Mouse (Mus musculus) limb, embryonic 14.5 days (tissue): ENCODE data around the gene Ubr3. TPM values are rescaled to one million over a fixed set of nuclear protein-coding genes. Genes with fewer than 3 reads are reported as not detected.

Source experiments
- ATAC-seq: fragments of 200-750 bp; cut with Nextera tagmentation; 2 replicates; pipeline ENCODE4 v1.8.0; 2017; ENCODE audit warnings: low read depth, moderate number of reproducible peaks, moderate TSS enrichment; ENCODE audit not compliant: low FRiP score
- DNase-seq: peaks from one replicate; pipeline ENCODE4 v3.0.0-alpha.2; 2015; ENCODE audit warnings: low spot score
- H3K27ac ChIP-seq: fragments of 300-500 bp; sonication (generic); replicated peaks from 2 replicates; pipeline ENCODE4 v1.5.1; 2014; ENCODE audit warnings: low read depth, mild to moderate bottlenecking, low read length, moderate library complexity, mixed read lengths
- H3K27me3 ChIP-seq: fragments of 300-500 bp; sonication (generic); 2 replicates; pipeline ENCODE4 v1.6.1; 2014; ENCODE audit warnings: low read length, mixed read lengths; ENCODE audit not compliant: control insufficient read depth, insufficient read depth
- H3K36me3 ChIP-seq: fragments of 300-500 bp; sonication (generic); 2 replicates; pipeline ENCODE4 v1.6.1; 2014; ENCODE audit warnings: mild to moderate bottlenecking, low read length, moderate library complexity, mixed read lengths; ENCODE audit not compliant: control insufficient read depth, insufficient read depth
- H3K4me1 ChIP-seq: fragments of 300-500 bp; sonication (generic); 2 replicates; pipeline ENCODE4 v1.6.1; 2014; ENCODE audit warnings: antibody characterized with exemption, low read length, mixed read lengths; ENCODE audit not compliant: control insufficient read depth, insufficient read depth
- H3K4me2 ChIP-seq: fragments of 300-500 bp; sonication (generic); replicated peaks from 2 replicates; pipeline ENCODE4 v1.6.1; 2014; ENCODE audit warnings: low read depth, mild to moderate bottlenecking, low read length, moderate library complexity; ENCODE audit not compliant: severe bottlenecking
- H3K4me3 ChIP-seq: fragments of 300-500 bp; sonication (generic); replicated peaks from 2 replicates; pipeline ENCODE4 v1.5.1; 2014; ENCODE audit warnings: low read length
- H3K9ac ChIP-seq: fragments of 300-500 bp; sonication (generic); 2 replicates; pipeline ENCODE4 v1.6.1; 2014; ENCODE audit warnings: mild to moderate bottlenecking, low read depth, low read length, moderate library complexity; ENCODE audit not compliant: severe bottlenecking
- H3K9me3 ChIP-seq: fragments of 300-500 bp; sonication (generic); 2 replicates; pipeline ENCODE4 v1.6.1; 2016; ENCODE audit warnings: low read length; ENCODE audit not compliant: control insufficient read depth
- POLR2A ChIP-seq: fragments of 200-500 bp; IDR thresholded peaks from 2 replicates; pipeline ENCODE4 v1.8.0; 2012; ENCODE audit warnings: inconsistent platforms, mild to moderate bottlenecking, moderate library complexity, borderline replicate concordance; ENCODE audit not compliant: insufficient read depth, insufficient read length; ENCODE audit errors: extremely low read depth
- WGBS: fragments of 180-500 bp; shearing (Covaris S2); extraction: QIAGEN DNeasy Blood & Tissue Kit; methylation state at CpG from one replicate; pipeline ENCODE4 v1.1.7; 2014; 5-methylcytosine and 5-hydroxymethylcytosine counted together
- polyA plus RNA-seq, 2 experiments: library from polyadenylated mRNA; depleted of rRNA in 1 of 2; stranded (reverse) in 1 of 2; unstranded in 1 of 2; fragments of >200 nt; fragmentation: Nextera tagmentation in 1 of 2; extraction: Ambion mirVana in 1 of 2; gene quantifications; 2 replicates each; pipeline versions ENCODE4 v1.2.1 to v1.2.3; 2012 to 2014

The Ubr3 gene
- polyA plus RNA-seq, 2 experiments, result 21.3 to 35.0 TPM

DNA sequence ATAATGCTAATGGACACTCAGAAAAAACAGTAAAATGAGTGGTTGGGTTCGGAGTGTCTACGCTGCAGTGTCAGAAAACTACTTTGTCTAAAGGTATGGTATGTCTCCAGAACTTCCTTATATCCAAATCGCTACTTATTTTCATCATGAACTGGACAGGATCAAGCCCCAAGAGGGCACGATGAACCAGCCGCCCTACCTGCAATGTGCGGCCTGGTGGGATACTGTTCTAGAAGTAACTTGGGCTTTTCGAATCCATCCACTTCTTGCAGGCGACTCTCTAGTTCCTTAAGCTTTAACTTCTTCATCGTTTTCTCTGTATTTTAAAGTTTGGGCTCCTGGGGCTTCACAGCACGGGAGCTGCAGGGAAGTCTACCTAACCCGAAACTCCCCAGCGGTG lies 12.0 kb upstream of the Ubr3 start:
- no peak for TF ChIP-seq POLR2A
- Histone ChIP-seq H3K27me3 (no peaks in the 10 kb centered on the region), H3K9ac (peak overlapping the region; percentile 73), H3K4me3 (peak overlapping the region; percentile 49), H3K4me2 (peak overlapping the region; percentile 70), H3K4me1 (peaks cover 4% of the 10 kb centered on the region), H3K9me3 (no peaks in the 10 kb centered on the region), H3K36me3 (0 out of 2 replicates have a peak, but pooled peaks cover 3% of the 10 kb centered on the region), H3K27ac (peak overlapping the region; percentile 56)
- no peak for DNase-seq
- peak; percentile 4; the same call in 1 of the 2 replicates for ATAC-seq
- 10% methylated on average over 12 of the region's 12 CpGs for WGBS

DNA sequence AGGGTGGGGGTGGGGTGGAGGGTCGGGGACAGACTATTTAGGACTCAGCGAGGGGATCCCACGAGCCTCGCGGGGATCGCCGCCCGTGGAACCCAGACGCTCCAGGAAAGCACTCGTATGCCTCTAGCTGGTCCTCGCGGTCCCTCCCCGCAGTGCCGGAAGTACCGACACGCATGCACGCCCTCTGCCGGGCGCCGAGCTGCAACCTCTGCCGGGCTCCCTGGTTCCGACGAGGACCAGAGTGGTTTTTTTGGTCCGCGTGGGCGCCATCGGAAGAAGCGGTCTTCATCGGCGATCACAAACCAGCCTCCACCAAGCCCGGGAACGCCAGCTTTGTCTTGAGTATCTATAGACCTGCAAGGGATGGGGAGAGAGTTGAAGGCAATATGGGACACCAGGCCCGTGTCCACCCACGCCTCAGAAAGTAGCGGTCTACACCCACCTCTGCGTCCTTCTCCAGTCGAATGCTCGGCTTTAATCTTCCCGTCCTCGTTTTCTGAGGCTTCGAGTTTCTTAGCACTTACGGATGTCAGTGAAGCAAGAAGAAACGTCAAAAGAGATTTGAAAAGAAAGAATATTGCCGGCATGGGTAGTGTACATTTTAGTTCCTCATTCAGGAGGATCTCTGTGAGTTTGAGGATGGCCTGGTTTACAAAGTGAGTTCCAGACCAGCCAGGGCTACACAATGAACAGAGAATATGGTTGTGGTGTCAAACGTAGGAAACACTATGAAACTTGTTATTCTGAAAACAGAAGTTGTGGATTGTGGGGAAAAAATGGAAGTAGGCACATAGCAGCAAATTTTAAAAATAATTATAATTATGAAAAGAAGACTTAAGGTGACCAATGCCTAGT lies 11.4 kb upstream of the Ubr3 start, which contains the start of gene Mettl5:
Mettl5 (minus strand) TSS at position 165 of the 855 bp plus-strand sequence.
- Histone ChIP-seq H3K9me3 (no peaks in the 10 kb centered on the region), H3K4me2 (peak within 1 kb of the TSS; percentile 70), H3K36me3 (no peaks in the 10 kb centered on the region), H3K27ac (peak within 1 kb of the TSS; percentile 56), H3K4me1 (peaks cover 4% of the 10 kb centered on the region), H3K27me3 (no peaks in the 10 kb centered on the region), H3K4me3 (peak within 1 kb of the TSS; percentile 49), H3K9ac (peak within 1 kb of the TSS; percentile 73)
- DNase-seq, result peak; percentile 80
- ATAC-seq, result peak; percentile 97
- peak; percentile 69; the same call in 1 of the 2 replicates for TF ChIP-seq POLR2A
- 1% methylated on average over 44 of the region's 45 CpGs for WGBS

DNA sequence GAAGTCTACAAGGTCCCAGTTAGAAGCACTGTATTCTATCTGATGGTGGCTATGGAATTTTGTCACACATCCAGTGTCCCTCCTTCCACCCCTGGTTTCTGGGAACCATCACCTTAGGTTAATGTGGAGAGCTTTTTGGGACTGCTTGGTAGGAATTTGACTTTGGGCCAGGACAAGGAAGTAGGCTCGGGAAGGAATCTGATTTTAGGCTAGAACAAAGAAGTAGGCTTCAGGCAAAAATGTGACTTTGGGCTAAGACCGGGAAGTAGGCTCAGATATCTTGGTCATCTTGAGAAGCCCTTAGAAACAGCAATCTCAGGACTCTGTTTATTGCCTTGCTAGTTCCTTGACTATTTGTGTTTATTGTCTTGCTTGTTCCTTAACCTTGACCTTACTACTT lies 8.1 kb upstream of the Ubr3 start:
- TF ChIP-seq POLR2A, result no peak
- ATAC-seq (no peak), DNase-seq (no peak)
- Histone ChIP-seq H3K4me2 (no peak overlapping the region), H3K9me3 (no peaks in the 10 kb centered on the region), H3K9ac (no peak overlapping the region), H3K36me3 (no peaks in the 10 kb centered on the region), H3K27me3 (no peaks in the 10 kb centered on the region), H3K4me3 (no peak overlapping the region), H3K4me1 (peaks cover 4% of the 10 kb centered on the region), H3K27ac (no peak overlapping the region)
- 65% methylated on average over 2 of the region's 2 CpGs for WGBS

DNA sequence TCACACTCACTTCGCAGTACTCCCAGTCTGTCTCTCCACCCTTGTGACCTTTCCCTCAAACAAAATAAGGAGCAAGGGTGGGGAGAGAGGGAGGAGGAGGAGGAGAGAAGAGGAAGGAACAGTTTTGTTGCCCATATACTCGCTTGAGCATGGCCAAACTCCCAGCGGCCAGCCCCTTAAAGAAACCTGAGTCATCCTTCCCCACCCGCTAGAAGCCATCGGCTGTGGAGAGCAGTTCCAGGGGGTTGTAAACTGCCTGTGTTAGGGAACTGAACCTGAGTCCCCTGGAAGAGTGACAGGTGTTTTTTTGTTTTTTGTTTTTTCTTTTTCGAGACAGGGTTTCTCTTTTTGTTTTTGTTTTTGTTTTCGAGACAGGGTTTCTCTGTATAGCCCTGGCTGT lies 6.2 kb upstream of the Ubr3 start:
- H3K27ac ChIP-seq, result no peak overlapping the region
- no peaks in the 10 kb centered on the region for H3K9me3 ChIP-seq
- no peak overlapping the region for H3K4me2 ChIP-seq
- DNase-seq (no peak), ATAC-seq (no peak)
- H3K4me1 ChIP-seq, result no peaks in the 10 kb centered on the region
- H3K27me3 ChIP-seq, result no peaks in the 10 kb centered on the region
- 54% methylated on average over 7 of the region's 7 CpGs for WGBS
- TF ChIP-seq POLR2A, result no peak
- no peak overlapping the region for H3K9ac ChIP-seq
- H3K4me3 ChIP-seq, result no peak overlapping the region
- H3K36me3 ChIP-seq, result no peaks in the 10 kb centered on the region

DNA sequence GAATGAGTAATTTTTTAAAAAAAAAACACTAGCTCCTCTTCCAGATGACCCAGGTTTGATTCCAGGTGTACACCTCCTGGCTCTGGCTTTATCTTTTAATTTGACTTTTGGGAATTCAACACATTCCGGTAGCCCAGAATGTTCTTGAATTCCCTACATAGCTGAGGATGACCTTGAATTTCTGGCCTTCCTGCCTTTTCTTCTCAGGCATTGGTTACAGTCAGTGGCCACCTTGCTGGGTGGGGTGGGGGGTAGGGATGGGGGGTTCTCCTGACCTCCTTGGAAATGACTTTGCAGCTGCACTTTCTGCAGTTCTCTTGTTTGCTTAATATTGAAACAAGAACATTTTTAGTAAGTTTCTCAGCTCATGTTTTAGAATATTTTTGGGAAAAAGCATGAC lies 3.9 kb upstream of the Ubr3 start:
- H3K27me3 ChIP-seq, result no peaks in the 10 kb centered on the region
- no peak overlapping the region for H3K9ac ChIP-seq
- no peak overlapping the region for H3K4me3 ChIP-seq
- no peak for TF ChIP-seq POLR2A
- H3K36me3 ChIP-seq, result no peaks in the 10 kb centered on the region
- H3K27ac ChIP-seq, result no peak overlapping the region
- no peaks in the 10 kb centered on the region for H3K9me3 ChIP-seq
- no peak overlapping the region for H3K4me2 ChIP-seq
- 75% methylated on average over 1 of the region's 1 CpGs for WGBS
- no peak for DNase-seq
- ATAC-seq, result no peak
- H3K4me1 ChIP-seq, result no peaks in the 10 kb centered on the region
